In genomic region chr7:66118796-66119195, GRCm38 (mm10) we compare ENCODE assay signal across 26 mouse cellular contexts. TPM values are rescaled to one million over a fixed set of nuclear protein-coding genes. Genes with fewer than 3 reads are reported as not detected.
DNase-seq lines count a peak whose midpoint lies in the region; ATAC-seq and TF ChIP-seq lines count a peak whose summit lies in the region.
"Had no signal": no experiment of that assay in that cellular context is flagged by ENCODE, and none has a peak within 500 bp of the region (broad histone marks: within the 10 kb centered on the region; RNA-seq: fewer than 3 reads in every experiment).

No protein-coding gene starts in this region.

- no peaks in the 10 kb centered on the region for H3K27me3 ChIP-seq in heart, postnatal 0 days (ENCODE audit: control insufficient read depth, insufficient read depth, low read length)
- H3K27me3 ChIP-seq in spleen, adult 2 months (ENCODE audit: control insufficient read depth, insufficient read depth, low read length) = no peaks in the 10 kb centered on the region
- H3K27me3 ChIP-seq: heart, embryonic 12.5 days; midbrain, embryonic 13.5 days; neural tube, embryonic 13.5 days; stomach, embryonic 15.5 days had no signal

- no peak overlapping the region for H3K4me3 ChIP-seq in heart, postnatal 0 days (ENCODE audit: low read depth, low read length)
- no peak overlapping the region for H3K4me3 ChIP-seq in spleen, adult 2 months (ENCODE audit: extremely low read depth, insufficient read depth, insufficient read length)
- H3K4me3 ChIP-seq: heart, embryonic 12.5 days; midbrain, embryonic 13.5 days; myocyte; neural tube, embryonic 13.5 days; stomach, embryonic 15.5 days had no signal

- intact Hi-C loops in heart, postnatal 14 days (cut with DNase I) = no loop called here

- no peak for DNase-seq in heart, postnatal 0 days (ENCODE audit: low spot score)
- no peak for DNase-seq in heart, postnatal 14 days
- no peak for DNase-seq in spleen, adult 2 months (ENCODE audit: low read depth in 1 of 2, low spot score in 2 of 2)
- DNase-seq in spleen, postnatal 10 days (ENCODE audit: low spot score in 2 of 2) = no peak
- DNase-seq in retina, postnatal 1 day = no peak
- no peak for DNase-seq in liver
- DNase-seq in ovary, postnatal 14 days (ENCODE audit: low spot score) = no peak
- DNase-seq: adrenal gland, postnatal 25 days; cerebellum, adult 11 months; cerebellum, adult 9-11 months; forebrain, postnatal 0 days; gastrocnemius, postnatal 14 days; heart, adult 18-20 months; heart, postnatal 4 days; kidney, adult 2 months; kidney, postnatal 10 days; thymus, postnatal 36 days had no signal

- H3K4me2 ChIP-seq in heart, postnatal 0 days (ENCODE audit: low read depth, low read length) = no peak overlapping the region
- H3K4me2 ChIP-seq: heart, embryonic 12.5 days; hindbrain, embryonic 14.5 days; midbrain, embryonic 13.5 days; neural tube, embryonic 13.5 days; stomach, embryonic 15.5 days had no signal

- no peak for TF ChIP-seq EP300 in heart, postnatal 0 days (IDR thresholded peaks at IDR 0.05; ENCODE audit: low read depth)

- TF ChIP-seq CTCF in heart, postnatal 0 days (IDR thresholded peaks at IDR 0.05; ENCODE audit: low read depth) = no peak
- no peak for TF ChIP-seq CTCF in spleen, adult 2 months (IDR thresholded peaks at IDR 0.05; ENCODE audit: extremely low read depth, insufficient read depth, insufficient read length, insufficient replicate concordance)

- no peaks in the 10 kb centered on the region for H3K9me3 ChIP-seq in heart, postnatal 0 days (replicated peaks; ENCODE audit: control insufficient read depth, low read length)
- H3K9me3 ChIP-seq: heart, embryonic 12.5 days; midbrain, embryonic 13.5 days; neural tube, embryonic 13.5 days; stomach, embryonic 15.5 days had no signal

- TF ChIP-seq POLR2A in spleen, adult 2 months (IDR thresholded peaks at IDR 0.05; ENCODE audit: low read depth, low read length) = no peak

- no peak overlapping the region for H3K9ac ChIP-seq in heart, postnatal 0 days (replicated peaks; ENCODE audit: low read depth, low read length)
- H3K9ac ChIP-seq: forebrain, postnatal 0 days; heart, embryonic 12.5 days; hindbrain, embryonic 14.5 days; midbrain, embryonic 13.5 days; neural tube, embryonic 13.5 days; stomach, embryonic 15.5 days had no signal

- peaks cover 32% of the 10 kb centered on the region for H3K4me1 ChIP-seq in heart, postnatal 0 days (ENCODE audit: control insufficient read depth, insufficient read depth)
- H3K4me1 ChIP-seq in spleen, adult 2 months (ENCODE audit: control insufficient read depth, insufficient read depth, insufficient read length) = peaks cover 42% of the 10 kb centered on the region

- WGBS in heart, postnatal 0 days = 77% methylated on average over 7 of the region's 7 CpGs
- WGBS in spleen, adult 2 months = 27% methylated on average over 7 of the region's 7 CpGs

- 0 out of 2 replicates have a peak overlapping the region, but pooled peaks have one; percentile 34 for H3K27ac ChIP-seq in heart, postnatal 0 days (ENCODE audit: low read depth)
- H3K27ac ChIP-seq in spleen, adult 2 months (ENCODE audit: insufficient read depth, low read length) = peak overlapping the region; percentile 88
- H3K27ac ChIP-seq: hindbrain, embryonic 14.5 days; liver, embryonic 14.5 days; midbrain, embryonic 13.5 days; neural tube, embryonic 13.5 days; stomach, embryonic 15.5 days had no signal

- no peak for ATAC-seq in heart, postnatal 0 days (ENCODE audit: insufficient read depth, low read depth)
- ATAC-seq in megakaryocyte, adult 5-6 weeks (ENCODE audit: poor library complexity, severe bottlenecking) = peak; percentile 60
- ATAC-seq: forebrain, postnatal 0 days; inflammation-experienced regulatory T-cells, adult 6 months; midbrain, embryonic 13.5 days had no signal

- no peaks in the 10 kb centered on the region for H3K36me3 ChIP-seq in heart, postnatal 0 days (replicated peaks; ENCODE audit: control insufficient read depth, insufficient read depth, low read length)
- no peaks in the 10 kb centered on the region for H3K36me3 ChIP-seq in spleen, adult 2 months (ENCODE audit: control insufficient read depth, insufficient read depth, low read length)
- H3K36me3 ChIP-seq: midbrain, embryonic 13.5 days; neural tube, embryonic 13.5 days; stomach, embryonic 15.5 days had no signal

RNA-seq across cellular contexts. Expression of gene Chsy1, which starts 9.5 kb away (rescaled TPM):
- total RNA-seq in heart, postnatal 0 days (2014; rRNA removed; ENCODE audit: low replicate concordance) = 37.8 and 43.4 TPM in 2 replicates
- 8.9 and 9.6 TPM in 2 replicates for polyA plus RNA-seq in heart, postnatal 0 days (2015; fragmentation: Nextera tagmentation; extraction: Ambion mirVana)
- total RNA-seq in heart, postnatal 14 days (2021) = 10 to 100 TPM; 20.2 to 21.5 TPM
- 9.0 and 12.9 TPM in 2 replicates for polyA plus RNA-seq in spleen, adult 2 months (2012; rRNA removed)
- total RNA-seq in megakaryocyte, adult 5-6 weeks (2015) = 18.2 and 21.2 TPM in 2 replicates
- total RNA-seq in megakaryocyte, adult 5-6 weeks (2017) = 37.1 and 37.6 TPM in 2 replicates

RNA-seq across cellular contexts. Expression of gene Selenos, which starts 39.3 kb away (rescaled TPM):
- total RNA-seq in heart, postnatal 0 days (2014; rRNA removed; ENCODE audit: low replicate concordance) = 30.7 and 41.3 TPM in 2 replicates
- polyA plus RNA-seq in heart, postnatal 0 days (2015; fragmentation: Nextera tagmentation; extraction: Ambion mirVana) = 66.3 and 70.5 TPM in 2 replicates
- total RNA-seq in heart, postnatal 14 days (2021) = 10 to 100 TPM; 28.4 to 29.6 TPM
- 63.7 and 81.9 TPM in 2 replicates for polyA plus RNA-seq in spleen, adult 2 months (2012; rRNA removed)
- 113 and 122 TPM in 2 replicates for total RNA-seq in megakaryocyte, adult 5-6 weeks (2015)
- total RNA-seq in megakaryocyte, adult 5-6 weeks (2017) = 74.8 and 84.5 TPM in 2 replicates

RNA-seq across cellular contexts. Expression of gene Snrpa1, which starts 60.0 kb away (rescaled TPM):
- 18.0 and 30.8 TPM in 2 replicates for total RNA-seq in heart, postnatal 0 days (2014; rRNA removed; ENCODE audit: low replicate concordance)
- polyA plus RNA-seq in heart, postnatal 0 days (2015; fragmentation: Nextera tagmentation; extraction: Ambion mirVana) = 58.9 and 62.1 TPM in 2 replicates
- total RNA-seq in heart, postnatal 14 days (2021) = 10 to 100 TPM; 19.1 to 21.1 TPM
- polyA plus RNA-seq in spleen, adult 2 months (2012; rRNA removed) = 7.2 and 9.1 TPM in 2 replicates
- 53.8 and 59.6 TPM in 2 replicates for total RNA-seq in megakaryocyte, adult 5-6 weeks (2015)
- total RNA-seq in megakaryocyte, adult 5-6 weeks (2017) = 61.4 and 76.3 TPM in 2 replicates
